Mouse (Mus musculus) myocyte (in vitro differentiated cells): ENCODE data around the gene Hoxb2.

Source experiments
- MYOG ChIP-seq, 3 experiments: IDR thresholded peaks; one replicate each; pipeline ENCODE4 v1.6.1; 2011; ENCODE audit warnings: control low read depth in 2 of 3, low read depth in 2 of 3, mild to moderate bottlenecking in 2 of 3; ENCODE audit not compliant: insufficient read length in 2 of 3, control insufficient read depth in 1 of 3, insufficient read depth in 1 of 3
- POLR2A ChIP-seq: IDR thresholded peaks from one replicate; pipeline ENCODE4 v1.6.1; 2011; ENCODE audit warnings: low read depth, mild to moderate bottlenecking, control low read depth, moderate library complexity; ENCODE audit not compliant: insufficient read length

- TF ChIP-seq MYOG (IDR thresholded peaks at IDR 0.05; ENCODE audit: control insufficient read depth in 1 of 3, insufficient read depth in 1 of 3, insufficient read length in 2 of 3, low read depth in 2 of 3): no peak
- no peak for TF ChIP-seq POLR2A
Observed at GRCm38 (mm10) chr11:96321846-96322245, 28.5 kb upstream of the Hoxb2 start.
